Mouse (Mus musculus): ENCODE measurements around the gene Spink4.
A peak's percentile ranks its signal among the peaks of the same experiment; 100 is the strongest.
"Not testable (repeated sequence)": the region's sequence is repeated elsewhere in the genome, so short reads cannot be mapped to it uniquely, and the experiment has no call there.

Spink4 gene

DNA sequence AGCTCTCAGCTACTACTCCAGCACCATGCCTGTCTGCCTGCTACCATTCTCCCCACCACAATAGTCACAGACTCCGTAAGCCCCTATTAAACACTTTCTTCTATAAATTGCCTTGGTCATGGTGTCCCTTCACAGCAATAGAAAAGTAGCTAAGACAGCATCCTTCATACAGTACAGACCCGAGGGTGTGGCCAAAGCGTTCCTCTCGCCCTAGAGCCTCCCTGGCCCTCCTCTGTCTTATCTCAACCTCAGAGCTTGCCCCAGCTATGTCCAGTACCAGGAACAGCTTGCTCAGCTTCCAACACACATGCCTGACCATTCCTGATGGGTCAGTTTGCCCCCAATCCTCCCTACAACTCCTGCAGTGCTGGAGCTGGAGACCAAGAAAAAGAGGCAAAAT lies 19.2 kb upstream of the Spink4 start:
- DNase-seq (ENCODE audit: low read depth, low spot score) = no peak

DNA sequence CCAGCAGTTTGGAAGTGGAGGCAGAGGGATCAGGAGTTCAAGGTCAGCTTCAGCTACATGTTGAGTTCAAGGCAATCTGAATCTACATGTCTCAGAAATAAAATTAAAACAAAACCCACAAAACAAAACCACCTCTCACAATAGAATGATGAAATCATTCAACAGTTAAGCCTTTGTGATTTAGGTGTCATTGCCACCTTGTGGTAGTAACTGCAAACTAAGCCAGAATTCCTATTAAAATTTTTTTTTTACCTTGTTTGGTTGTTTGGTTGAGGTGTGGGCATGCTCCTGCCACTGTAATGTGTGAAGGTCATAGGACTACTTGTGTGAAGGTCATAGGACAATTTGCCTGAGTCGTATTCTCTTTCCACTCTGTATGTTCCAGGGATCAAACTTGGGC lies 13.6 kb upstream of the Spink4 start:
- DNase-seq (ENCODE audit: low read depth, low spot score) = peak; percentile 6

DNA sequence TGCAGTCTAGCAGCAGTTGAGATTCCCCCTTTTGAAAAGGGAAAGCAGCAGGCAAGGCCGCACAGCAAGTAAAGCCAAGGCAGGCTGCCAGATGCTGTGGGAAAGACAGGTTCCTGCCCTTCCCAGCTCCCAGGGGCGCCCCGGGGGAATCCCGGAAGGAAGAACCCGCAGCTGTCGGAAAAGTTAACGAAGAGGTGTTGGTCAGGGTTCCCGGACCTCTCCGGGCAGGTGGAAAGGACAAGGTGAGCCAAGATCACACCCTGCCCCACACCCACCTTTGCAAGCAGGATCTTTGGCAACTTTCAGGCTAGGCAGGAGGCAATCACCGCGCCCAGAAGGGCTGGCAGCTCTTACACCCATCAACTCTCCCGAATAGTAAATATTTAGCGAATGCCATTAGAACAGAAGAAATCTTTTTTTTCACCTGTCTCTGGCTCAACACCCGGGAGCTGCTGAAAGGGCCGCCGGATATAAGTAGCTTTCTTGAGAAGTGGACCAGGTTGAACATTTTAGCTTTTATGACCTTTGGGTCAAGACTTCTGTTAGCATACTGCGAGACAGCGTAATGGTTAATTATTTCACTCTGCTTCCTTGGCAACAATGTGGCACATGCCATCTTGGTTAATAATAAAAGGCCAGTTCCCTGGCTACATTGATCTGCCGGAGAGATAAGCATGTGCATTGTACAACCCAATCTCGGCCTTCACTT lies 11.4 kb upstream of the Spink4 start:
- DNase-seq (ENCODE audit: low read depth, low spot score) = no peak

DNA sequence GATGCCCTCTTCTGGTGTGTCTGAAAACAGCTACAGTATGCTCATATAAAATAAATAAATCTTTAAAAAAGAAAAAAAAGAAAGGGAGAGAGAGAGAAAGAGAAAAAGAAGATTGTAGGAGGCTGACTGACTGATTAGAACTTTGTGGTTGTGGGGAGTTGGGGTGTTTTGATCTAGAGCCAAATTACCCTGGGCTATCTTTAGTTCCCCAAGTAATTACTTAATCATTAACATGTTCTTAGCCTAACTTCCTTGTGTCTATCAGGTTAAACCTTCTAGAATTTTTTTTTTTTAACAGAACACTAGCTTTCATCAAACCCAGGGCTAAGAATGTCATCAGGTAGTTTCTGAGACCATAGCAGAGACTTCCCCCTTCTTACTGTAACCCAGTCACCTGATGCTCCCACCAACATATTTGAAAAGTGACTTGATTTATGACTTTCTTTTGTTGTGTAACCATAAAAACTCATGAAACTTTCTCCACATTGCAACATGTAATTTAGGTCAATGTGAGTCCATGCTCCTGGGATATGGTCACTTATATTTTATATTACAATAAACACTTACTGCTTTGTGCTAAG lies 5.5 kb upstream of the Spink4 start:
- DNase-seq (ENCODE audit: low read depth, low spot score) = no peak

DNA sequence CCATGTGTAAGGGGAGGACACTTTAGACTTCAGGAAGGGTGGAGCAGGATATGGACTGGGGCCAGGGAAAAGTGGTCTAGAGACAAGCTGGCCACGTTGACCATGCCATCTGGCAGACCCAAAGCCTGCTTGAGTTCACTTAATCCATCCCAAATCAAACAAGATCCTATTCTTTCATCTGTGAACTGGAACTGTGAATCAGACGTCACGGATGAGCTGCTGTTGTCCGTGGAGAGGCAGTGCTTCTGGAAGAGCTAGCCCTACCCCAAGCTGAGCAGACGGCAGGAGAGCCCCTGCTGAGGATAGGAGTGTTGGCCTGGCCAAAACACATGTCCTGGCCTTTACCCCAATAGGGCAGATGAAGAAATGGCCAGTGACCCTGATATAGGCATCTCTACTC lies 3.9 kb upstream of the Spink4 start:
- no peak for DNase-seq (ENCODE audit: low read depth, low spot score)

DNA sequence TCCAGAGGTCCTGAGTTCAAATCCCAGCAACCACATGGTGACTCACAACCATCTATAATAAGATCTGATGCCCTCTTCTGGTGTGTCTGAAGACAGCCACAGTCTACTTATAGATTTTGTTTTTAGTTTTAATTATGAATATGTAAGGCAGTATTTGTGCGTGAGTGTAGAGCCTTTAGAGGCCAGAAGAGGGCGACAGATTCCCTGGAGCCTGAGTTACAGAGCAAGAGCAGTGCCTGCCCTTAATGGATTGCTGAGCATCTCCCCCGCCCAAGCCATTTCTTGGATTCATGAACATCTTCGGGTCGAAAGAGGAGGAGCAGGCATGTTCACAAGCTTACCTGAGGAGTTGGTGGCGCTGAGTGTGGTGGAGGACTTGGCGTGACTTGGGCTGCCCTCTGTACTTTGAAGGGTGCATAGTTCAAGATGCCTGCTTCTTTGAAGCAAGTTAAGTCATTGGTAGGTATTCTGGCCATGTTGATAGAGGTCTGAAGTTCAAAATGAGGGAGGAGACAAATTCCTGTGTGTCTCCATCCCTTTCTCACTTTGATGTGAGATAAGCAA lies 3.2 kb upstream of the Spink4 start:
- DNase-seq (ENCODE audit: low read depth, low spot score) = no peak

DNA sequence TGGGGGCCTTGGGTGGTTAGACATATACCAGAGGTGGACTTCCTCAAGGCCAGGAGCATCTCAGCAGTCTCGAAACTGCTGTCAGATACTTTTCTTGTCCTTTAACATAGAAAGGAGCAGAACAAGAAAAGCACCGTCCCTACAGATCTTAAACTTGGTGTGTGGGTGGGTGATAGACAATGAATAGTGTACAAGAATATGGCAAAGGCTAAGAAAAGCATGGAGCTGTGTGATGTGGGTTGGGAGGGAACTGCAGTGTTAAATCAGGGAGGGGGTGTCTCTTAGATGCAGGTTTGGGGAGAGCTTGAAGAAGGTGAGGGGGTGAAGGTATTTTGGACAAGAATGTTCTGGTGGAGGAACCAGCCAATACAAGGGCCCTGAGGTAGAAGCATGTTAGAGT lies 724 bp downstream of the Spink4 start:
- no peak for DNase-seq (ENCODE audit: low read depth, low spot score)

DNA sequence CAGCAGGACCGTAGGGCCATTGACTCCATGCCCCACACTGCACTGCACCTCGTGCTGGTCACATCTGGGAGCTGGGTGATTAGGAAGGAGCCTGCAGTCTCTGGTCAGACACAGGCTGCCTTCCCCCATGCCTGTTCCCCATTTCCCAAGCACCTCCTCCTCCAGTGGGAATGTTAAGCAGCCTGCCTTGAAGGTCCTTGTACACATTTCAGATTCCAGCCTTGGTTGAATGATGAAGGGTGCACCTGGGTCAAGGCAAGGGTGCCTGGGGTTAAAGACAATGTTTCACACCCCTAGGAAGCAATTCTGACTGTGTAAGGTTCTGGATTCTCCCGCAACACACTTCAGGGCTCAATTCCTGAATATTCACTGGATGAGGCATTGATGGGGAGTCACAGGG lies 1.4 kb downstream of the Spink4 start:
- no peak for DNase-seq (ENCODE audit: low read depth, low spot score)

DNA sequence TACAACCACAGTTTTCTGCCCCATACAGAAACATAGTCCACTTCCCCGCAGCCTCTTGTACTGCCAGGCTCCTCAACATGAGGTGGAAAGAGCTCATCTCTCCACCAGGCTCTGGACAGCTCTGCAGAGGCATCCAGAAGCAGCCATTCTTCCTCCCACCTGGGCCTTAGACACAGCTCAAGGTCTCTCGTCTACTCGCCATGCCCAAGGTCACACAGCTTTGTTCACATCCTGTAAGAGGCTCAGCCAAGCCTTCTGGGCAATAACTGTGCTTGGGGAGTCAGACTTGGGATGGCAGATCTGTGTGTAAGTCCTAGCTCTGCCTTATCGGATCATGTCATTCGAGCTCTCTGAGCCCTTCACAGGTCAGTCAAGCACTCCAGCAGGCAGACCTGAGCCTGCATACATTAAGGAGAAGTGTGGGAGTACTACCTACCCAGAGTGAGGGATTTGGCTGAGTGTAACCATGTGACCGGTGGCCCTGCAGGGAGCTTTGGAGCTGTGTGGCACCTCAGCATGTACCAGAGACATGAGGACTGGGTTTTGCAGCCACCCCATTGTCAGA lies 3.3 kb downstream of the Spink4 start:
- peak; percentile 46 for DNase-seq (ENCODE audit: low read depth, low spot score)

DNA sequence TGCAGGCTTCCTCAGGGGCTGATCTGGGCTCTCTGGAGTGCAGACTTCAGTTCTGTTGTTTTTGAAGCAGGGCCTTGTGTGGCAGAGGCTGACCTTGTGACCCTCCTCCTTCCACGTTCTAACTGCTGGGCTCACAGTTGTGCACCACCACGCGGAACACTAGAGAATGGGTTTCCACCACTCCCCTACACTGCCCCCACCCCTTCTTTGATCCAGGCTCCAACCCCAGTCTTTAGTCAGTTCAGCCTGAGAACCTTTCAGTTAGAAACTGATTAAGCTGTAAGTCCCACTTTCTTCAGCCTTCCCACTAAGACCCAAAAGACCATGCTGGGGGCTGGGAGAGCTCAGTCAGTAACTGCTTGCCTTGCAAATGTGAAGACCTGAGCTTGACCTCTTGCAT lies 5.7 kb downstream of the Spink4 start:
- no peak for DNase-seq (ENCODE audit: low read depth, low spot score)

DNA sequence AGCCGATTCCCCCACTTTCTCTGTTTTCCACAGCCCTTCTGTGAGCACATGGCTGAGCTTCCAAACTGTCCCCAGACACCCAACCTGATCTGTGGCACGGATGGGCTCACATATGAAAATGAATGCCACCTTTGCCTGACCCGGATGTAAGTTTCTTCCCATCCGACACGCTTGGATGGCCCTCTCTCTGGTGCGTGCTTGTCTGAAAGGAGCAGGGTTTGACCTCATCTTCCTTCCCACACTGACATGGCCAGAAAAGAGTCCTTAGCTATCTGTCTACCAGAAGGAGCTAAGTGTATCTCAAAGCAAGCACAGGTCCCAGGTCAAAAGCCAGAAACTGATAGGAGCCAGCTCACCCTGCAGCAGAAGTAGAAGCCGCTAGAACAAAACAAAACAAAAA lies 9.2 kb downstream of the Spink4 start:
- no peak for DNase-seq (ENCODE audit: low read depth, low spot score)

DNA sequence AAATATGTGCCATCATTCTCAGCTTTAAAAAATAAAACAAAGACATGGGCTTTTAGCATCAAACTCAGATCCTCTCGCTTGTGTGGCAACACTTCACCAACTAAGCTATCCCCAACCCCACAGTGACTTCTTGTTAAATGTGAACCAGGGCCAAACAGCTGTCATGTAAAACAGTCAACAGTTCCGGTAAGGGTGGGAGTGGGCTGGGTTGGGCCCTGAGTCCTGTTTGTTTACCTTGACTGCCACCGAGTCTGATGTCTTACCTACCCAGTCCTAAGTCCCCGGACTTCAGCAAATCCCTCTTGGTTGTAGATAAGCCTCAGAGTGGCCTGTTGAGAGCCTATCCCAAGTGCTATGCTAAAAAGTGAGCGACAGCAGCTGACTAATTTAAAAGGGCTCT lies 13.8 kb downstream of the Spink4 start:
- DNase-seq (ENCODE audit: low read depth, low spot score) = no peak

DNA sequence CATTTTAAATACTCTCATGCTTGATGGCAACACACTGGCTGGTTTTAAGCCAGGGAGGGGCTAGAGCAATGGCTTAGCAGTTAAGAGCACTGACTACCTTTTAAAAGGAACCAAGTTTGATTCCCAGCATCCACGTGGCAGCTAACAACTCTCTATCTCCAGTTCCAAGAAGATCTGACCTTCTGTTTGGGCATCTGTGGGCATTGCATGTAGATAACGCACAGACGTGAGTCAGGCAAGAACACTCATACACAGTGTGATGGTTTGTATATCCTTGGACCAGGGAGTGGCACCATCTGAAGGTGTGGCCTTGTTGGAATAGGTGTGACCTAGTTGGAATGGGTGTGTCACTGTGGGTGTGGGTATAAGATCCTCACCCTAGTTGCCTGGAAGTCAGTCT lies 14.5 kb downstream of the Spink4 start:
- not testable (repeated sequence) for DNase-seq (ENCODE audit: low read depth, low spot score)

DNA sequence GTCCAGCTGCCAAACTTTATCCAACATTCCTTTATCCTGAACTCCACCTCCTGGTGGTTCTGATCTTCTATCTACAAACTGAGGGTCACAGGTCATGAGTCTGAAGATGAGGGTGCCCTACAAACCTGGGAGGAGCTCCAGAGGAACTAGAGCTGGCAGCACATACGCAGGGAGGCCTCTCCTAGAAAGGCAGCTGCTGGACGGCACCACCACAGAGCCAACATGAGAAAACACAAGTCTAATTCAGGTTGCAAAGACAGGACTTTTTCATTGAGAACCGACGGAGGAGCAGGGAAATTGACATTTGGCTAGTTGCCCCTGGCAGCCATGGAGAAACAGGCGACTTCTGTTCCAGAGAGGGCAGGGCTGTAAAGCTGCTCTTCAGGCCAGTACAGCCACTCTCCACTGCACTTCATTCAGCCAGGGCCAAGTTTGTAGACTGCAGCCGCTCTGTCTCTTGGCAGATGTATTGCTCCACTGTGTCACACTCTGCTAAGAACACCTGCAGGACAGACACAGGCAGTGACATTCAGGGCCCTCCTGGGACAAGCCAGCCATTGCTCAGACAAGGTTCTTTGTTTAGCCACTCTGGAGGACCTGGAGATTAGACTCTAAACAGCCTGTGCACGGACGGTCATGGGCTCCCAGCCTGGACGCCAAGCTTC lies 16.5 kb downstream of the Spink4 start:
- DNase-seq (ENCODE audit: low read depth, low spot score) = no peak

DNA sequence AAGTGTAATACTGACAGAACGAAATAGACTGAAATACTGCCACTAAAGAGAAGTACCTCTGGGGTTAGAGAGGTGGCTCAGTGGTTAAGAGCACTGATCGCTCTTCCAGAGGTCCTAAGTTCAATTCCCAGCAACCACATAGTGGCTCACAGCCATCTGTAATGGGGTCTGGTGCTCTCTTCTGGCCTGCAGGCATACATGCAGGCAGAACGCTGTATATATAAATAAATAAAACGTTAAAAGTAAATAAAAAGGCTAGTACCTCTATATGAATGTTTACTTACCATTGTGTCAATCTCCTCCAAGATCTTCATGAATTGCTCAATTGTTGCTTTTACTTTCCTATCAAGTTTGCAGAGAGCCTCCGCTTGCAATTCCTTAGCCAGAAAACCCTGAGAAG lies 18.9 kb downstream of the Spink4 start:
- DNase-seq (ENCODE audit: low read depth, low spot score) = no peak

DNA sequence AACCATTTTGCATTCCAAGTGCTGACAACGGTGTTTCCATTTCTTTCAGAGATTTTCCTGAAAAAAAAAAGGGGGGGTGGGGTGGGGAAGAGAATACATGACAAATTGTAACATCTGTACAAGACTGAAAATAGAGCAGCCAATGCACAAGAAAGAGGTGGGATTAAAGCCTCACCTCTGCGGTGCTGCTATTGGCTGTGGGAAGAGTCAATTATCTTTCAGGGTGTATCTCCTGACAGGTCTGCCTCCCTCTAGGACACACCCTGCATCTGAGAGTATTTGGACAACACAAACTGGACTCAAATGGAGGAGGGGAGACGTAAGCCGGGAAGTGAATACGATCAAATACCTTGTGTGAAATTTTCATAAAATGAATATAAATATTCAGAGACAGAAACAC lies 23.8 kb downstream of the Spink4 start:
- DNase-seq (ENCODE audit: low read depth, low spot score) = no peak

DNA sequence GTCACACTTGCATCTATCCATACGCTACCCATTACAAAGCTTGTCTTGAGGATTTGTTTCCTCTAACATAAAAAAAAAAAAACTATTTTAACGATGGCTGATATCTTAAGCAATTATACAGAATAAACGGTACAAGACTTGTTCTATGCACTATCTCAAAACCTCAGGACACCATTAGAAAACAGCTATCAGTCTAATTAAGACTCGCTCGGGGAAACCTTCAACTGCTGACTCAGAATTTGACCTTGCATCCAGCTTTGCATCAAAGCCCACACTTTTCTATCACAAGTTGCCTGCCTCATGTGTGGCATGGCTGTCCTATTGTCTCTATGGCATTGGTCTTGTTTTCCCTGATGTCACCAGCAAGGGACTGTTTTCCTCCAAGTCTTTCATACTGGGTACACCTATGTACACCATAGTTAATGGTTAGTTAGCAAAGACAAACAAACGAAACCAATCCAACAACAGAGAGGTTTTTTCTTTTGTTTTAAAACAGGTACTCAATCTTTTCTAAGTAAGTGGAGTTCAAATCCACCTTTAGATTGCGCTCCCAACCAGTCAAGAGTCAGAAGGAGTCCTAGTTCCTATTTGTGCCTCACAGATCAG lies 26.8 kb downstream of the Spink4 start:
- no peak for DNase-seq (ENCODE audit: low read depth, low spot score)

DNA sequence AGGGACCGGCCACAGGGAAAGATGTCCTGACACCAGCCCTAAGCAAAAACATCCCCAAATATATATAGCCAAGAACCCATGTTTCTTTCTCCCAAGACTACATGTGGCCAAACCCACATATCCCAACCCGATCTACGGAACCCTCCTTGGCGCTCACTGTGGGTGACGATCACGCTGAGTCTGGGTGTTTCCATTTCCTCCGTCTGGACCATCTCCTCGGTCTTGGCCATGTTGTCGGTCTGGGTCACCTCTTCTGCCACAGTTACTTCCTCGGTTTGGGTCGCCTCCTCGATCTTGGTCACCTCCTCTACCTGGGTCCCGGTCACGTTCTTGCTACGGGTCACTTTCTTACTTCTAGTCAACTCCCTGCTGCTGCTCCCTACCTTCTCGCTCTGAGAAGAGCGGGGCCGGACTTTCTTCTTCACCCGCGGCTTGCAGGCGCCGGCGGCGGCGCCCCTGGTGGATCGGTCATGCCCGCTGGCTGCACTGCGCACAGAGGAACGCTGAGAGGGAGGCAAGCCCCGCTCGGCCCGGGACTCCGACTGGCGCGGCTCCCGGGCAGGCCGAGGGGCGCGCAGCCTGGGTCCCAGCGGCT lies 27.8 kb downstream of the Spink4 start:
- no peak for DNase-seq (ENCODE audit: low read depth, low spot score)

DNA sequence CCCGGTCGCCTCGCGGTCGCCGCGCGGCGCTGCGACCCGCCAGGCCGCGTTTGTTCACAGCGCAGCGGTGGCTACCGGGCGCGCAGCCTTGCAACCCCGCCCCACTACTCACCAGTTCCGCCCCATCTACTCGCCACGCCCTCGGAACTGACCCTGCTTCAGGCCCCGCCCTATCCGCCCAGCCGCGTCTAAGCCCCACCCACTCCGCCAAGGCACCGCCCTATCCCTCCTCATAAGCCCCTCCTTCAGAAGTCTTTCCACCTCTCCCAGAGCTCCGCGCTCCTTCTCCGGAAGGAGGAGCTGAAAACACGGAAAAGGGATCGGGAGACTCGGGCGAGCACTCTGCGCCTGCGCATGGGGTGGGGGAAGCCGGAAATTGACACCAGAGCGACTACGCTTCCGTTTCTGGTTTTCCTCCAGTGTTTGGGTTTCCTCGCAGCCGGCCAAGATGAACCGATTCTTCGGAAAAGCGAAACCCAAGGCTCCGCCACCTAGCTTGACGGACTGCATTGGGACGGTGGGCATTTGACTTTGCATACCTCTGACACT lies 28.4 kb downstream of the Spink4 start, which contains the start of the genes Bag1 and Chmp5:
Bag1 (minus strand) TSS at position 135 of the 549 bp plus-strand sequence.
Chmp5 (plus strand) TSS at position 248 of the 549 bp plus-strand sequence.
- peak; percentile 96 for DNase-seq (ENCODE audit: low read depth, low spot score)

DNA sequence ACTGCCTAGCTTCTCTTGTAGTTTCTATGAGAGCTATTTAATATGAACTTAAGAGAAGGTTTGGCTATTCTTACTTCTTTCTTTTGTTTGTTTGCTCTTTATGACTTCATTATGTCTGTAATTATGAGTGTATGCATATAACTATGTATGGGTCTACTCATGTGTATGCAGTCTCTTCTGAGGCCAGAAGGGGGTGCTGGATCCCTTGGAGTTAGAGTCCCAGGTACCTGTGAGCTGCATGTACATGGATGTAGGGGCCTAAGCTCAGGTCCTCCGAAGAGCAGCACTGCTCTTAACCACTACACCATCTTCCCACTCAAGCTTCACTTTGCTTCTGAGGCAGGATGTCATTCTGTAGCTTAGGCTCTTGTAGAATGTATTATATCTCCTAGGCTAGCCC lies 33.7 kb downstream of the Spink4 start:
- no peak for DNase-seq (ENCODE audit: low read depth, low spot score)

DNA sequence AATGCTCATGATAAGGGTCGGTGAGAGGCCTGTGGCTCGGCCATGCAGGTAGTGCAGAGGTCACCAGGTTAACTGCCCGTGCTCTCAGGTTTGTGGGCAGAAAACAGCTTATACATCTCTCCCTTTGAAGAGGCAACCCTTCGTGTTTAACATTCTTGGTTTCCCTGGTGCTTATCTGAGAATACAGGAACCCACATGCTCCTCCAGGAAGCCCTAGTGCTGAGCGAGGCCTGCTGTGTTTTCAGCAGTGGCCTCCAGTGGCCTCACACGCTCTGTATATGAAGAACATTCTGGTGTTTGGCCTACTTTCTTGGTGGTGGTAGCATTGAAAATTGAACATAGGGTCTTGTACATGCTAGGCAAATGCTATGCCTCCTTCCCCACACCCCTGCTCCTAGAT lies 36.1 kb downstream of the Spink4 start:
- DNase-seq (ENCODE audit: low read depth, low spot score) = no peak
